Comparison of ENCODE assay signal across 7 mouse cellular contexts in the genomic region with DNA sequence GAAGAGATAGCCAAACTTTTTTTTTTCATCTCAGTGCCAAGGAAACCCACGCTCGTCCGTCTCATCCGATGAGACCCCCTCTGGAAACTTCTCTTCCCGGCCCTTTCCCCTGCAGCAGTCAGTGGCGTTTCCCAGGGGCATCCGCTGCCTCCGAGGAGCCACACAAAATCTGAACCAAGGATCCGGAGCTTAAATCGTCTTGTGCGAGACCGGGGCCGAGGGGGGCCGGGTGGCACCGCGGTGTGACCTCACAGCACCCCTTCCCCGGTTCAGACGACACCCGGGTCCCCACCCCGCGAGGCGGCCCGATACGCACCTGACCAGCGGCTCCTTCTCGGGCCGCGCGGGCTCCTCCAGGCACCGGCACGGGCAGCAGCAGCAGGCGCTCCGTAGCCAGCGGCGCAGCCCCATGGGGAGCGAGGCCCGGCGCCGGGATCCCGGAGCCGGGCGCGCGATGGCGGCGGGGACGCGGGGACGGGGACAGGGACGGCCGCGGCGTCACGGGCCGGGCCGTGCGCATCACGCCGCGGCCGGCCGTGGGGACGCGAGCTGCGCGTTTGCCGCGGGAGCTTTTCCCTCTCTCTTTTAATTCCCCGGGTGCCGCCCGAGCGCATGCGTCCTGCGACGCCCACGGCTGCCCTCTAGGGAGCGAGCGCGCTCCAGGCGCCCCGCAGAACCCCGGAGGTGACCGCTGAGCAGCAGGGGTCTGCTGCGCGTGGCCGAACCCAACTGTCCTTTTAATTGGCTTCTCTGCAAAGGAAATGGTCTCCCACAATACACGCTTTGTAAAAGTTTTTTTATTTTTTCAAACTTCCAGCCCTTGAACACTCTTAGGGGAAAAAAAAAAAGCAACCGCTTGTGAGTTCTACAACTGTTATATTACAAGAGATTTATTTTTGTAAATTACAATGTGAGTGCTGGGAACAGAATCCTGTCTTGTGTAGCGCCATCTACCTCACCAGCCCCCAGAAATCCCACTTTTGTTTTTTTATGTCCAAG. TPM values are rescaled to one million over a fixed set of nuclear protein-coding genes. Genes with fewer than 3 reads are reported as not detected.
DNase-seq lines count a peak whose midpoint lies in the region; ATAC-seq and TF ChIP-seq lines count a peak whose summit lies in the region.

A gene (minus strand): TSS at position 607 of the 999 bp plus-strand sequence.

- H3K4me1 ChIP-seq in hindbrain, embryonic 15.5 days (replicated peaks): peaks cover 12% of the 10 kb centered on the region

- no peaks in the 10 kb centered on the region for H3K36me3 ChIP-seq in hindbrain, embryonic 15.5 days

- peak within 1 kb of the TSS; percentile 94 for H3K27ac ChIP-seq in gastrocnemius, adult 2 months
- no peak within 1 kb of the TSS; the same call in 1 of the 2 replicates for H3K27ac ChIP-seq in hindbrain, embryonic 15.5 days (replicated peaks)

- peak; percentile 46; the same call in 1 of the 2 replicates for TF ChIP-seq CTCF in gastrocnemius, adult 2 months (IDR thresholded peaks at IDR 0.05)

- DNase-seq in R1 (ENCODE audit: low read depth, low spot score): peak; percentile 83
- peak; percentile 80 for DNase-seq in cerebellum, adult 9-11 months
- peak; percentile 87 for DNase-seq in gastrocnemius, adult 2 months
- DNase-seq in left cerebral cortex, postnatal 36 days (ENCODE audit: low spot score in 2 of 2): peak; percentile 60 to 78
- peak; percentile 79 for DNase-seq in mesoderm, embryonic 11.5 days (ENCODE audit: low read depth, low spot score)
- DNase-seq in right cerebral cortex, postnatal 25 days: peak; percentile 68

- no peaks in the 10 kb centered on the region for H3K27me3 ChIP-seq in hindbrain, embryonic 15.5 days

- H3K9me3 ChIP-seq in hindbrain, embryonic 15.5 days: no peaks in the 10 kb centered on the region

- H3K4me3 ChIP-seq in gastrocnemius, adult 2 months: peak within 1 kb of the TSS; percentile 79
- peak within 1 kb of the TSS; percentile 84 for H3K4me3 ChIP-seq in hindbrain, embryonic 15.5 days

- H3K9ac ChIP-seq in hindbrain, embryonic 15.5 days: peak within 1 kb of the TSS; percentile 67

- ATAC-seq in hindbrain, embryonic 15.5 days (ENCODE audit: low FRiP score, low read depth): peak; percentile 59

- intact Hi-C loops in gastrocnemius, adult 2 months (cut with DNase I): no loop called here
- intact Hi-C loops in left cerebral cortex, postnatal 36 days (cut with DNase I): no loop called here

- peak within 1 kb of the TSS; percentile 99 for H3K4me2 ChIP-seq in hindbrain, embryonic 15.5 days

- WGBS in hindbrain, embryonic 15.5 days: under 1% methylated on average over 89 of the region's 89 CpGs

RNA-seq across cellular contexts. Expression of the gene that starts here (rescaled TPM):
- 10 to 100 TPM; 37.7 to 60.5 TPM for total RNA-seq in gastrocnemius, adult 2 months (2021)
- polyA plus RNA-seq in hindbrain, embryonic 15.5 days (2015; fragmentation: Nextera tagmentation; extraction: Ambion mirVana): 2.7 and 3.1 TPM in 2 replicates
- 1 to 10 TPM; 3.9 to 5.4 TPM for total RNA-seq in left cerebral cortex, postnatal 36 days (2021)

Comparison
In these comparisons a context has a peak if more than half of its experiments do, and no peak if none do; other contexts are left out.
1. RNA of the gene that starts here (total RNA-seq): 37.7 to 60.5 TPM in gastrocnemius, adult 2 months; 3.9 to 5.4 TPM in left cerebral cortex, postnatal 36 days; every median in the first group is over 4 times any median in the second.
2. Peak in every context shown above with its lines, with median percentiles within 50 percentile points of each other: DNase-seq.